Mouse (Mus musculus) erythroblast, embryonic 14.5 days (primary cell): ENCODE measurements around the gene Tnfsf4.

ENCODE experiments used
- GATA1 ChIP-seq: IDR thresholded peaks from 2 replicates; pipeline ENCODE4 v1.6.1; 2012; ENCODE audit warnings: low read length, inconsistent platforms, mixed read lengths
- TAL1 ChIP-seq: IDR thresholded peaks from 3 replicates; pipeline ENCODE4 v1.6.1; 2012; ENCODE audit warnings: low read length, inconsistent platforms, mixed read lengths

GRCm38 (mm10) chr1:161452250-161452649 is 57.0 kb downstream of the Tnfsf4 start:
- TF ChIP-seq TAL1 (no peak), GATA1 (no peak)
